Mouse (Mus musculus): ENCODE measurements around the gene 9230102O04Rik. TPM values are rescaled to one million over a fixed set of nuclear protein-coding genes. Genes with fewer than 3 reads are reported as not detected.

Gene 9230102O04Rik
- total and polyA plus RNA-seq, 2 experiments from 2014 or later: 1.0 to 1.5 TPM

- peak overlapping the region; percentile 41 for H3K4me3 ChIP-seq (ENCODE audit: low read length)
- peaks cover 44% of the 10 kb centered on the region; the same call in 1 of the 2 replicates for H3K27me3 ChIP-seq (ENCODE audit: insufficient read depth, low read length)
- no peak overlapping the region for H3K27ac ChIP-seq
- WGBS: under 1% methylated on average over 35 of the region's 35 CpGs
- H3K9me3 ChIP-seq (ENCODE audit: low read length): no peaks in the 10 kb centered on the region
- no peak for ATAC-seq
- no peaks in the 10 kb centered on the region for H3K36me3 ChIP-seq (ENCODE audit: insufficient read depth, low read length)
- TF ChIP-seq CTCF (IDR thresholded peaks at IDR 0.05; ENCODE audit: low read depth): no peak
- no peak overlapping the region for H3K9ac ChIP-seq (replicated peaks; ENCODE audit: low read length)
- H3K4me2 ChIP-seq (ENCODE audit: low read depth, low read length): peak overlapping the region; percentile 65
- no peaks in the 10 kb centered on the region for H3K4me1 ChIP-seq (ENCODE audit: insufficient read depth, low read length)
- no peak for DNase-seq (ENCODE audit: low spot score)
Measured at GRCm38 (mm10) chr2:9877326-9877690, 12.0 kb downstream of the 9230102O04Rik start.

- Histone ChIP-seq H3K4me1 (ENCODE audit: insufficient read depth, low read length) (no peaks in the 10 kb centered on the region), H3K36me3 (ENCODE audit: insufficient read depth, low read length) (no peaks in the 10 kb centered on the region), H3K27me3 (ENCODE audit: insufficient read depth, low read length) (peaks cover 49% of the 10 kb centered on the region; the same call in 1 of the 2 replicates), H3K4me3 (ENCODE audit: low read length) (peak overlapping the region; percentile 41), H3K9me3 (ENCODE audit: low read length) (no peaks in the 10 kb centered on the region), H3K27ac (no peak overlapping the region), H3K4me2 (ENCODE audit: low read depth, low read length) (peak overlapping the region; percentile 65), H3K9ac (replicated peaks; ENCODE audit: low read length) (no peak overlapping the region)
- TF ChIP-seq CTCF (IDR thresholded peaks at IDR 0.05; ENCODE audit: low read depth): no peak
- DNase-seq (ENCODE audit: low spot score) (no peak), ATAC-seq (no peak)
- 3% methylated on average over 31 of the region's 31 CpGs for WGBS
Measured at GRCm38 (mm10) chr2:9876621-9877325, 12.6 kb downstream of the 9230102O04Rik start.

- no peak overlapping the region for H3K27ac ChIP-seq
- H3K4me3 ChIP-seq (ENCODE audit: low read length): 0 out of 2 replicates have a peak overlapping the region, but pooled peaks have one; percentile 10
Measured at GRCm38 (mm10) chr2:9875676-9876357, 13.5 kb downstream of the 9230102O04Rik start.

GRCm38 (mm10) chr2:9875220-9875619 is 14.1 kb downstream of the 9230102O04Rik start:
- H3K27me3 ChIP-seq (ENCODE audit: insufficient read depth, low read length): peaks cover 57% of the 10 kb centered on the region; the same call in 1 of the 2 replicates
- H3K4me1 ChIP-seq (ENCODE audit: insufficient read depth, low read length): no peaks in the 10 kb centered on the region
- no peak for TF ChIP-seq CTCF (IDR thresholded peaks at IDR 0.05; ENCODE audit: low read depth)
- DNase-seq (ENCODE audit: low spot score) (no peak), ATAC-seq (no peak)
- peak overlapping the region; percentile 20; the same call in 1 of the 2 replicates for H3K4me3 ChIP-seq (ENCODE audit: low read length)
- WGBS: 11% methylated on average over 4 of the region's 4 CpGs
- no peak overlapping the region for H3K27ac ChIP-seq
- peak overlapping the region; percentile 31; the same call in 1 of the 2 replicates for H3K4me2 ChIP-seq (ENCODE audit: low read depth, low read length)
- H3K36me3 ChIP-seq (ENCODE audit: insufficient read depth, low read length): no peaks in the 10 kb centered on the region
- H3K9ac ChIP-seq (replicated peaks; ENCODE audit: low read length): no peak overlapping the region
- H3K9me3 ChIP-seq (ENCODE audit: low read length): no peaks in the 10 kb centered on the region

More at GRCm38 (mm10) chr2:9875676-9876357, 13.5 kb downstream of the 9230102O04Rik start:
- TF ChIP-seq CTCF (IDR thresholded peaks at IDR 0.05; ENCODE audit: low read depth): no peak
- ATAC-seq: no peak
- no peaks in the 10 kb centered on the region for H3K4me1 ChIP-seq (ENCODE audit: insufficient read depth, low read length)
- no peak for DNase-seq (ENCODE audit: low spot score)
- WGBS: 17% methylated on average over 12 of the region's 12 CpGs
- peaks cover 57% of the 10 kb centered on the region; the same call in 1 of the 2 replicates for H3K27me3 ChIP-seq (ENCODE audit: insufficient read depth, low read length)
- no peak overlapping the region for H3K4me2 ChIP-seq (ENCODE audit: low read depth, low read length)
- no peaks in the 10 kb centered on the region for H3K36me3 ChIP-seq (ENCODE audit: insufficient read depth, low read length)
- no peak overlapping the region for H3K9ac ChIP-seq (replicated peaks; ENCODE audit: low read length)
- H3K9me3 ChIP-seq (ENCODE audit: low read length): no peaks in the 10 kb centered on the region

DNA sequence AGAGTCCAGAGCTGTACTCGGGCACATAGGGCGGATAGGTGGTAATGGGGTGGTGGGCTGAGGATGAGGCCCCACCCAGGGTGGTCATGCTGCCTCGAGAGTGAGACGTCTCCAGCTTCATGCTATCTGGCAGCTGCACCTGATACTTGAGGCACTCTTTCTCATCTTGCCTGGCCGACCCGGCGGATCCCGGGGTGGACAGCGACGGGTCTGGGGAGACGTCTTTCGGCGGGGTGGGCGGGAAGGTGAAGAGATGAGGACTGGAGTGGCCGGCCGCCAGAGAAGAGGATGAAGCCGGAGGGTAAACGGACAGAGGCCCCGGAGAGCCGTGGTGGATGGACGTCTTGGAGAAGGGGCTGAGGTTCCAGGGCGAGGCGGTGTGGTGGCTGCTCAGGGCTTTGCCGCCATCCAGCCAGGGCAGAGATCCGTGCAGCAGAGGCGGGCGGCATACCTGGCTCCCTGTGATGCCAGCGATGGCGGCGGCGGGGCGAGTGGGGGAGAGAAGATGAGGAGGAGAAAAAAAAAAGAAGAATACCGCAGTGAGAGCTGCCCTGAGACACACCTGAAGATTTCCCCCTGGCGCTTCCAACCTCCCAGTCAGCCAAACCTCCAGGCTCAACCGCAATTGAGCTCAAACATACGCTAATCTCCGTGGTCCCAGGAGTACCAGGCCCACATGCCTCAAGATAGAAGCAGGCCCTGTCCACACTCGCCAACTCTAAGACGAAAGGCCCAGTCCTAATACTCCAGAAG is 14.7 kb downstream of the 9230102O04Rik start:
- Histone ChIP-seq H3K27ac (no peak overlapping the region), H3K36me3 (ENCODE audit: insufficient read depth, low read length) (no peaks in the 10 kb centered on the region), H3K4me1 (ENCODE audit: insufficient read depth, low read length) (no peaks in the 10 kb centered on the region), H3K9me3 (ENCODE audit: low read length) (no peaks in the 10 kb centered on the region), H3K27me3 (ENCODE audit: insufficient read depth, low read length) (peaks cover 53% of the 10 kb centered on the region; the same call in 1 of the 2 replicates), H3K4me3 (ENCODE audit: low read length) (peak overlapping the region; percentile 20), H3K4me2 (ENCODE audit: low read depth, low read length) (peak overlapping the region; percentile 31), H3K9ac (replicated peaks; ENCODE audit: low read length) (no peak overlapping the region)
- DNase-seq (ENCODE audit: low spot score) (no peak), ATAC-seq (no peak)
- no peak for TF ChIP-seq CTCF (IDR thresholded peaks at IDR 0.05; ENCODE audit: low read depth)
- 12% methylated on average over 37 of the region's 39 CpGs for WGBS

GRCm38 (mm10) chr2:9873757-9874156 is 15.6 kb downstream of the 9230102O04Rik start:
- Histone ChIP-seq H3K4me1 (ENCODE audit: insufficient read depth, low read length) (no peaks in the 10 kb centered on the region), H3K4me2 (ENCODE audit: low read depth, low read length) (0 out of 2 replicates have a peak overlapping the region, but pooled peaks have one; percentile 2), H3K27me3 (ENCODE audit: insufficient read depth, low read length) (peaks cover 48% of the 10 kb centered on the region; the same call in 1 of the 2 replicates), H3K27ac (no peak overlapping the region), H3K4me3 (ENCODE audit: low read length) (no peak overlapping the region), H3K9me3 (ENCODE audit: low read length) (no peaks in the 10 kb centered on the region), H3K36me3 (ENCODE audit: insufficient read depth, low read length) (no peaks in the 10 kb centered on the region), H3K9ac (replicated peaks; ENCODE audit: low read length) (no peak overlapping the region)
- TF ChIP-seq CTCF (IDR thresholded peaks at IDR 0.05; ENCODE audit: low read depth): no peak
- ATAC-seq (no peak), DNase-seq (ENCODE audit: low spot score) (no peak)
- WGBS: 26% methylated on average over 2 of the region's 2 CpGs
